Mouse (Mus musculus): ENCODE measurements around the gene Arrdc2.

- no peak for TF ChIP-seq GATA1 (IDR thresholded peaks at IDR 0.05; ENCODE audit: borderline replicate concordance, low read length)
- TF ChIP-seq FLI1 (IDR thresholded peaks at IDR 0.05; ENCODE audit: low read length): no peak
These were observed 29.2 kb upstream of the Arrdc2 start for GRCm38 (mm10) chr8:70868559-70869198.
